Mouse (Mus musculus) lung, embryonic 16.5 days (tissue): ENCODE data around the gene Hnrnpf. TPM values are rescaled to one million over a fixed set of nuclear protein-coding genes. Genes with fewer than 3 reads are reported as not detected.

Experiments
- ATAC-seq: fragments of 200-750 bp; cut with Nextera tagmentation; 2 replicates; pipeline ENCODE4 v1.8.0; 2017; ENCODE audit warnings: low read depth, mild to moderate bottlenecking, moderate library complexity
- H3K27ac ChIP-seq: fragments of 300-500 bp; sonication (generic); 2 replicates; pipeline ENCODE4 v1.5.1; 2014; ENCODE audit warnings: mild to moderate bottlenecking, control low read depth, low read length
- H3K27me3 ChIP-seq: fragments of 300-500 bp; sonication (generic); 2 replicates; pipeline ENCODE4 v1.6.1; 2014; ENCODE audit warnings: low read depth, low read length, mixed read lengths; ENCODE audit not compliant: control insufficient read depth, insufficient read depth
- H3K36me3 ChIP-seq: fragments of 300-500 bp; sonication (generic); 2 replicates; pipeline ENCODE4 v1.6.1; 2014; ENCODE audit warnings: low read length; ENCODE audit not compliant: control insufficient read depth, insufficient read depth
- H3K4me1 ChIP-seq: fragments of 300-500 bp; sonication (generic); replicated peaks from 2 replicates; pipeline ENCODE4 v1.6.1; 2014; ENCODE audit warnings: low read length, mixed read lengths; ENCODE audit not compliant: control insufficient read depth, insufficient read depth
- H3K4me2 ChIP-seq: fragments of 300-500 bp; sonication (generic); 2 replicates; pipeline ENCODE4 v1.6.1; 2014; ENCODE audit warnings: low read depth, low read length, control low read depth
- H3K4me3 ChIP-seq: fragments of 300-500 bp; sonication (generic); 2 replicates; pipeline ENCODE4 v1.5.1; 2014; ENCODE audit warnings: mild to moderate bottlenecking, low read length, control low read depth
- H3K9ac ChIP-seq: fragments of 300-500 bp; sonication (generic); 2 replicates; pipeline ENCODE4 v1.6.1; 2014; ENCODE audit warnings: low read length, control low read depth
- H3K9me3 ChIP-seq: fragments of 300-500 bp; sonication (generic); 2 replicates; pipeline ENCODE4 v1.6.1; 2016; ENCODE audit warnings: low read length; ENCODE audit not compliant: control insufficient read depth
- WGBS: fragments of 180-500 bp; shearing (Covaris S2); extraction: QIAGEN DNeasy Blood & Tissue Kit; methylation state at CpG from one replicate; pipeline ENCODE4 v1.1.7; 2014; 5-methylcytosine and 5-hydroxymethylcytosine counted together
- polyA plus RNA-seq: library from polyadenylated mRNA; unstranded; fragments of >200 nt; fragmentation: Nextera tagmentation; extraction: Ambion mirVana; gene quantifications from 2 replicates; pipeline ENCODE4 v1.2.1, GENCODE M21; 2015

Gene Hnrnpf
- polyA plus RNA-seq, 1 experiment from 2014 or later = 702 TPM

- H3K27me3 ChIP-seq = no peaks in the 10 kb centered on the region
- H3K9ac ChIP-seq = peak overlapping the region; percentile 88
- no peak for ATAC-seq
- H3K4me1 ChIP-seq = peaks cover 41% of the 10 kb centered on the region
- H3K9me3 ChIP-seq = no peaks in the 10 kb centered on the region
- H3K4me2 ChIP-seq = peak overlapping the region; percentile 93
- H3K4me3 ChIP-seq = peak overlapping the region; percentile 78
- H3K36me3 ChIP-seq = 0 out of 2 replicates have a peak, but pooled peaks cover 2% of the 10 kb centered on the region
- H3K27ac ChIP-seq = peak overlapping the region; percentile 98
- WGBS = 1% methylated on average over 12 of the region's 12 CpGs
Measured at GRCm38 (mm10) chr6:117916205-117916736, 16.1 kb downstream of the Hnrnpf start.

DNA sequence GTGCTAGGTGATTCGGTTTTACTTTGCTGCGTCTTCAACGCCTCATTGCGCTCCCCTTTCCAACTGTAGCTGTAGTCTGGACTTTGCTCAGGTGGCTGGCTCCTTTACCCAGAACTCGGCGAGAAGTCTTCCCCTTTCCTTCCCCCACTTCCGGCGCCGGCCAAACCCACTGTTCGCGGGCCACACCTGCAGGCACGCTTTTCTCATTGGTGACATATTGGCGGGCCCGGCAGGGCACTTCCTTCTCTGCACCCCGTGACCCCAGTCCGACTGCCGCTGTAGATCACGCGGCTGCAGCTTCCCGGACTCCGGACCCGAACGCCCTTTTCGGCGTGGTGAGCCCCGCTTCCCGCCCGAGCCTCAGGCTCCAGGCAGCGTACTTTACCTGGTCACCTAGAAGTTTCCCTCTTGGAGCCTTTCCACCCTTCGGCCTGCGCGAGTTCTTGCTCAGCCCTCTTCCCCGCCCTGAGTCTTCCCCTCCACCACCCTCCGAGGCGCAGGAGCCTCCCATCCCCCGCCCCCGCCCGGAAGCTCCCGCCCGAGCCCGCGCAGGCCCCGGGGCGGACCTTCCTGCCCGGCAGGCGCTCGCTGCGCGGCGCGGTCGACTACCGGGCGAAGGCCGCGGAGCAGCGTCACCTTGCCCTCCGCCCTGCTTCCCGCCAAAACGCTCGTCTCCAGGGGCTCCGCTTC is 16.8 kb downstream of the Hnrnpf start:
- Histone ChIP-seq H3K36me3 (peaks cover 3% of the 10 kb centered on the region; the same call in 1 of the 2 replicates), H3K9ac (peak overlapping the region; percentile 88), H3K9me3 (no peaks in the 10 kb centered on the region), H3K27ac (peak overlapping the region; percentile 98), H3K4me1 (peaks cover 41% of the 10 kb centered on the region), H3K4me2 (peak overlapping the region; percentile 93), H3K4me3 (peak overlapping the region; percentile 78), H3K27me3 (no peaks in the 10 kb centered on the region)
- under 1% methylated on average over 62 of the region's 62 CpGs for WGBS
- ATAC-seq = peak; percentile 97

GRCm38 (mm10) chr6:117917576-117917975 is 17.5 kb downstream of the Hnrnpf start:
- Histone ChIP-seq H3K4me3 (peak overlapping the region; percentile 78), H3K4me2 (peak overlapping the region; percentile 93), H3K4me1 (peaks cover 41% of the 10 kb centered on the region), H3K9me3 (no peaks in the 10 kb centered on the region), H3K27ac (peak overlapping the region; percentile 98), H3K27me3 (no peaks in the 10 kb centered on the region), H3K9ac (peak overlapping the region; percentile 88), H3K36me3 (peaks cover 5% of the 10 kb centered on the region; the same call in 1 of the 2 replicates)
- peak; percentile 78 for ATAC-seq
- WGBS = under 1% methylated on average over 21 of the region's 21 CpGs

DNA sequence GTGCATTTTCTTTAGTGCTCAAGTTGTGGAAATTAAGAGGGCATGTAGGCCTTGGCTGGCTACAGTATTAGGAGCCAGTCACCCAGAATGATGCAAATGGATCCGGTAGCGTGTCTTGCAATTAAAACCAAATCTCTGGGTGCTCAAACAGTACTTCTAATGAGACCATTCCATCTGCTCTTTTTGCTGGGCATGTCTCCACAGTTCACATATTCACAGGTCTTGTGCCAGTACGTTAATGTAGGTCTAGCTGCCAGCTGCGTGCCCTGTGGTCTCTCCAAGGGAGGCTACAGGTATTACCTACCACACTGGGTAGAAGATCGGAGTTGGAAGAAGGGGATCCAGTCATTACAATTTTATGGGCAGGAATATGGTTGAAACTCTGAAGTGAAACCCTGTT is 17.9 kb downstream of the Hnrnpf start:
- peaks cover 41% of the 10 kb centered on the region for H3K4me1 ChIP-seq
- H3K4me3 ChIP-seq = peak overlapping the region; percentile 78
- H3K4me2 ChIP-seq = peak overlapping the region; percentile 93
- H3K9me3 ChIP-seq = no peaks in the 10 kb centered on the region
- H3K27ac ChIP-seq = peak overlapping the region; percentile 98
- ATAC-seq = no peak
- H3K27me3 ChIP-seq = no peaks in the 10 kb centered on the region
- WGBS = 11% methylated on average over 5 of the region's 5 CpGs
- peak overlapping the region; percentile 88 for H3K9ac ChIP-seq
- peaks cover 8% of the 10 kb centered on the region; the same call in 1 of the 2 replicates for H3K36me3 ChIP-seq

GRCm38 (mm10) chr6:117920659-117921640 is 20.8 kb downstream of the Hnrnpf start:
- Histone ChIP-seq H3K36me3 (peaks cover 13% of the 10 kb centered on the region), H3K4me3 (no peak overlapping the region), H3K9me3 (no peaks in the 10 kb centered on the region), H3K4me1 (peaks cover 28% of the 10 kb centered on the region), H3K27me3 (no peaks in the 10 kb centered on the region), H3K27ac (no peak overlapping the region), H3K9ac (no peak overlapping the region), H3K4me2 (no peak overlapping the region)
- WGBS = 47% methylated on average over 3 of the region's 3 CpGs
- ATAC-seq = no peak

DNA sequence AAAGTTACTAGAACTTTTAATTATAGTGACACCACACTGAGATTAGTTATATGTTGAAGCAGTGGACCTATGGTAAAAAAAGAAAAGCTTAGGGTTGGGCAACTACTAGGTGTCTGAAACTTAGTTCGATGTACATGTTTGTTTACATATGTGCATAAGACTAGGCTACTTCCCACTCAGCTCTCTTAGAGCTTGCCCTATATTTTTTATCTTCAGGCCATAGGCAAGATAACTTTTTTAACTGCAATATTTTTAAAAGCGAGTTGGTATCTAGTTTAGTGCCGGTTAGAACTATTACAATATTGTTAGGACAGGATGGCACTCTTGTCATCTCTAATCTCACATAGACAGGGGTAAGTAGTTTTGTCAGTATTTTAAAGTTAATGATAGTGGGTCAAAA is 21.9 kb downstream of the Hnrnpf start:
- H3K27me3 ChIP-seq = no peaks in the 10 kb centered on the region
- H3K27ac ChIP-seq = no peak overlapping the region
- 81% methylated on average over 3 of the region's 3 CpGs for WGBS
- no peak overlapping the region for H3K4me2 ChIP-seq
- no peaks in the 10 kb centered on the region for H3K9me3 ChIP-seq
- peaks cover 22% of the 10 kb centered on the region for H3K4me1 ChIP-seq
- H3K36me3 ChIP-seq = peaks cover 23% of the 10 kb centered on the region
- no peak overlapping the region for H3K4me3 ChIP-seq
- no peak overlapping the region for H3K9ac ChIP-seq
- no peak for ATAC-seq

DNA sequence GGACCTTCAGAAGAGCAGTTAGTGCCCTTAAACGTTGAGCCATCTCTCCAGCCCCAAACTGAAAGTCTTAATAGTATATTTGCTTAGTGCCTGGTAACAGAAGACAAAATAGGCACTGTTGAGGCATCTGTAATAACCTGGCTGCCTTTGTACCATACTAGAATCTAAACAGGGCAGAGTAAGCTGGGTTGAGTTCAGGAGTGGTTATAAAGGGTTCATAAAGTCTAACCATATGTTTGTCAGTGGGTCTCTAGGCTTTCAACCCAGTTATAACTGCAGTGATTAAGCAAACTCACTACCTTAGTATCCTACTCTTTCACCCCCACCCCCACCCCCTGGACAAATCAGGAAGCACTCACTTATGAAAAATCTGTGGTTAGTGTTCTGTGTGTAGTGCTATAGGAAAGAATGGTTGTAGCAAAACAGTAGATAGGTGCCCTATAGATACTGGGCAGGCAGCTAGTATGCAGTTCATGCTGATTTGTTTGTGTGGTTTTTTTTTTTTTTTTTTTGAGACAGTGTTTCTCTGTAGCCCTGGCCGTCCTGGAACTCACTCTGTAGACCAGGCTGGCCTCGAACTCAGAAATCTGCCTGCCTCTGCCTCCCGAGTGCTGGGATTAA is 26.9 kb downstream of the Hnrnpf start:
- Histone ChIP-seq H3K9ac (no peak overlapping the region), H3K4me3 (no peak overlapping the region), H3K9me3 (no peaks in the 10 kb centered on the region), H3K36me3 (peaks cover 35% of the 10 kb centered on the region), H3K4me2 (no peak overlapping the region), H3K4me1 (no peaks in the 10 kb centered on the region), H3K27ac (no peak overlapping the region), H3K27me3 (no peaks in the 10 kb centered on the region)
- 0 out of 2 replicates have a peak, but pooled peaks have one; percentile 12 for ATAC-seq
- WGBS = 63% methylated on average over 4 of the region's 4 CpGs

GRCm38 (mm10) chr6:117927955-117928354 is 27.8 kb downstream of the Hnrnpf start:
- Histone ChIP-seq H3K9ac (no peak overlapping the region), H3K4me2 (no peak overlapping the region), H3K36me3 (peaks cover 31% of the 10 kb centered on the region), H3K4me1 (no peaks in the 10 kb centered on the region), H3K27ac (no peak overlapping the region), H3K9me3 (no peaks in the 10 kb centered on the region), H3K27me3 (no peaks in the 10 kb centered on the region), H3K4me3 (no peak overlapping the region)
- WGBS = 85% methylated on average over 7 of the region's 7 CpGs
- no peak for ATAC-seq
